ENCODE assay signal across 26 mouse cellular contexts in genomic region chr6:126567326-126567725, GRCm38 (mm10). TPM values are rescaled to one million over a fixed set of nuclear protein-coding genes. Genes with fewer than 3 reads are reported as not detected.
"Had no signal": no experiment of that assay in that cellular context is flagged by ENCODE, and none has a peak within 500 bp of the region (broad histone marks: within the 10 kb centered on the region; RNA-seq: fewer than 3 reads in every experiment).

No protein-coding gene starts in this region.

- DNase-seq: gastrocnemius, adult 2 months; gastrocnemius, postnatal 10 days; gastrocnemius, postnatal 25 days; heart, adult 18-20 months; heart, postnatal 10 days; heart, postnatal 4 days; kidney, adult 18-20 months; kidney, adult 8-10 months; kidney, postnatal 10 days; kidney, postnatal 25 days; kidney, postnatal 4 days; liver had no signal

- H3K4me2 ChIP-seq: heart, embryonic 12.5 days; hindbrain, embryonic 12.5 days; hindbrain, embryonic 14.5 days; intestine, embryonic 15.5 days; limb, embryonic 12.5 days; liver, embryonic 11.5 days had no signal

- H3K27ac ChIP-seq: gastrocnemius, adult 2 months; heart, embryonic 10.5 days; hindbrain, embryonic 10.5 days; hindbrain, embryonic 12.5 days; hindbrain, embryonic 14.5 days; intestine, embryonic 15.5 days; layer of hippocampus, adult 2 months; limb, embryonic 10.5 days; limb, embryonic 12.5 days had no signal

- H3K9me3 ChIP-seq: heart, embryonic 10.5 days; heart, embryonic 12.5 days; hindbrain, embryonic 10.5 days; hindbrain, embryonic 12.5 days; intestine, embryonic 15.5 days; limb, embryonic 10.5 days; limb, embryonic 12.5 days had no signal

- ATAC-seq: hindbrain, embryonic 16.5 days; inflammation-experienced regulatory T-cells, adult 6 months; intestine, embryonic 15.5 days; intestine, postnatal 0 days had no signal

- H3K4me1 ChIP-seq: heart, embryonic 12.5 days; hindbrain, embryonic 10.5 days; hindbrain, embryonic 12.5 days; intestine, embryonic 15.5 days; limb, embryonic 12.5 days had no signal

- H3K4me3 ChIP-seq: gastrocnemius, adult 2 months; heart, embryonic 10.5 days; heart, embryonic 12.5 days; hindbrain, embryonic 10.5 days; hindbrain, embryonic 12.5 days; intestine, embryonic 15.5 days; layer of hippocampus, adult 2 months; limb, embryonic 10.5 days; limb, embryonic 12.5 days had no signal

- H3K27me3 ChIP-seq: hindbrain, embryonic 12.5 days; intestine, embryonic 15.5 days; limb, embryonic 12.5 days had no signal

- H3K36me3 ChIP-seq: heart, embryonic 10.5 days; heart, embryonic 12.5 days; hindbrain, embryonic 10.5 days; hindbrain, embryonic 12.5 days; intestine, embryonic 15.5 days; limb, embryonic 10.5 days; limb, embryonic 12.5 days had no signal

- H3K9ac ChIP-seq: heart, embryonic 12.5 days; hindbrain, embryonic 12.5 days; hindbrain, embryonic 14.5 days; intestine, embryonic 15.5 days; limb, embryonic 12.5 days had no signal

RNA-seq across cellular contexts. Expression of gene Kcna5, which starts 32.1 kb away (rescaled TPM):
- total RNA-seq: granulocyte monocyte progenitor cell, adult 5-6 weeks had no signal
- polyA plus RNA-seq: inflammation-experienced regulatory T-cells, adult 6 months had no signal
